Mouse (Mus musculus) embryonic facial prominence, embryonic 14.5 days (tissue): ENCODE data around the gene Nbas. TPM values are rescaled to one million over a fixed set of nuclear protein-coding genes. Genes with fewer than 3 reads are reported as not detected.

Experiments
- ATAC-seq: fragments of 200-750 bp; cut with Nextera tagmentation; 2 replicates; pipeline ENCODE4 v1.8.0; 2017; ENCODE audit warnings: low read depth, moderate number of reproducible peaks, moderate TSS enrichment
- DNase-seq: peaks from one replicate; pipeline ENCODE4 v3.0.0-alpha.2; 2015; ENCODE audit warnings: low spot score
- H3K27ac ChIP-seq: fragments of 300-500 bp; sonication (generic); replicated peaks from 2 replicates; pipeline ENCODE4 v1.5.1; 2014; ENCODE audit warnings: low read depth, mild to moderate bottlenecking, low read length, moderate library complexity
- H3K27me3 ChIP-seq: fragments of 300-500 bp; sonication (generic); replicated peaks from 2 replicates; pipeline ENCODE4 v1.6.1; 2014; ENCODE audit warnings: low read length; ENCODE audit not compliant: control insufficient read depth, insufficient read depth
- H3K36me3 ChIP-seq: fragments of 300-500 bp; sonication (generic); 2 replicates; pipeline ENCODE4 v1.6.1; 2014; ENCODE audit warnings: low read length, mixed read lengths; ENCODE audit not compliant: control insufficient read depth, insufficient read depth
- H3K4me1 ChIP-seq: fragments of 300-500 bp; sonication (generic); 2 replicates; pipeline ENCODE4 v1.6.1; 2014; ENCODE audit warnings: antibody characterized with exemption, low read length; ENCODE audit not compliant: control insufficient read depth, insufficient read depth
- H3K4me2 ChIP-seq: fragments of 300-500 bp; sonication (generic); 2 replicates; pipeline ENCODE4 v1.6.1; 2014; ENCODE audit warnings: low read depth, mild to moderate bottlenecking, low read length, moderate library complexity, mixed read lengths
- H3K4me3 ChIP-seq: fragments of 300-500 bp; sonication (generic); 2 replicates; pipeline ENCODE4 v1.5.1; 2014; ENCODE audit warnings: low read depth, mild to moderate bottlenecking, low read length
- H3K9ac ChIP-seq: fragments of 300-500 bp; sonication (generic); 2 replicates; pipeline ENCODE4 v1.6.1; 2014; ENCODE audit warnings: low read depth, mild to moderate bottlenecking, low read length, moderate library complexity, mixed read lengths
- H3K9me3 ChIP-seq: fragments of 300-500 bp; sonication (generic); 2 replicates; pipeline ENCODE4 v1.6.1; 2016; ENCODE audit warnings: low read length; ENCODE audit not compliant: control insufficient read depth
- WGBS: fragments of 180-500 bp; shearing (Covaris S2); extraction: QIAGEN DNeasy Blood & Tissue Kit; methylation state at CpG from one replicate; pipeline ENCODE4 v1.1.7; 2014; 5-methylcytosine and 5-hydroxymethylcytosine counted together
- polyA plus RNA-seq: library from polyadenylated mRNA; unstranded; fragments of >200 nt; fragmentation: Nextera tagmentation; extraction: Ambion mirVana; gene quantifications from 2 replicates; pipeline ENCODE4 v1.2.1, GENCODE M21; 2014

The Nbas gene
- polyA plus RNA-seq, 1 experiment from 2014 or later: 20.9 TPM

GRCm38 (mm10) chr12:13474881-13475280 is 205.9 kb downstream of the Nbas start:
- H3K27ac ChIP-seq: no peak overlapping the region
- no peak overlapping the region for H3K4me3 ChIP-seq
- no peak overlapping the region for H3K4me2 ChIP-seq
- WGBS: 89% methylated on average over 2 of the region's 2 CpGs
- no peak for DNase-seq
- ATAC-seq: no peak
- H3K9me3 ChIP-seq: no peaks in the 10 kb centered on the region
- no peaks in the 10 kb centered on the region for H3K4me1 ChIP-seq
- H3K9ac ChIP-seq: no peak overlapping the region
- H3K36me3 ChIP-seq: no peaks in the 10 kb centered on the region
- H3K27me3 ChIP-seq: no peaks in the 10 kb centered on the region

- no peak for ATAC-seq
- Histone ChIP-seq H3K4me1 (no peaks in the 10 kb centered on the region), H3K27ac (no peak overlapping the region), H3K27me3 (no peaks in the 10 kb centered on the region), H3K9ac (no peak overlapping the region), H3K9me3 (no peaks in the 10 kb centered on the region), H3K4me3 (no peak overlapping the region), H3K4me2 (no peak overlapping the region), H3K36me3 (0 out of 2 replicates have a peak, but pooled peaks cover 5% of the 10 kb centered on the region)
- DNase-seq: no peak
- 70% methylated on average over 7 of the region's 7 CpGs for WGBS
These were observed 210.2 kb downstream of the Nbas start for GRCm38 (mm10) chr12:13479163-13479562.

- H3K4me1 ChIP-seq: no peaks in the 10 kb centered on the region
- H3K27ac ChIP-seq: no peak overlapping the region; the same call in 1 of the 2 replicates
- 54% methylated on average over 3 of the region's 3 CpGs for WGBS
- H3K4me2 ChIP-seq: no peak overlapping the region
- peak; percentile 31 for DNase-seq
- no peaks in the 10 kb centered on the region for H3K27me3 ChIP-seq
- 0 out of 2 replicates have a peak, but pooled peaks cover 5% of the 10 kb centered on the region for H3K36me3 ChIP-seq
- H3K9ac ChIP-seq: no peak overlapping the region
- no peak overlapping the region for H3K4me3 ChIP-seq
- no peak for ATAC-seq
- H3K9me3 ChIP-seq: no peaks in the 10 kb centered on the region
These were observed 217.3 kb downstream of the Nbas start for GRCm38 (mm10) chr12:13486278-13486677.

GRCm38 (mm10) chr12:13497211-13497610 is 228.3 kb downstream of the Nbas start:
- 87% methylated on average over 6 of the region's 6 CpGs for WGBS
- Histone ChIP-seq H3K9ac (no peak overlapping the region), H3K36me3 (no peaks in the 10 kb centered on the region), H3K27ac (no peak overlapping the region), H3K27me3 (no peaks in the 10 kb centered on the region), H3K9me3 (no peaks in the 10 kb centered on the region), H3K4me2 (no peak overlapping the region), H3K4me1 (no peaks in the 10 kb centered on the region), H3K4me3 (no peak overlapping the region)
- ATAC-seq: no peak
- DNase-seq: no peak

- ATAC-seq: no peak
- 80% methylated on average over 10 of the region's 10 CpGs for WGBS
- Histone ChIP-seq H3K27me3 (no peaks in the 10 kb centered on the region), H3K9me3 (no peaks in the 10 kb centered on the region), H3K4me2 (no peak overlapping the region), H3K4me3 (no peak overlapping the region), H3K27ac (no peak overlapping the region), H3K4me1 (no peaks in the 10 kb centered on the region), H3K9ac (no peak overlapping the region), H3K36me3 (no peaks in the 10 kb centered on the region)
- DNase-seq: no peak
These were observed 230.4 kb downstream of the Nbas start for GRCm38 (mm10) chr12:13499237-13499889.

GRCm38 (mm10) chr12:13500191-13500590 is 231.3 kb downstream of the Nbas start:
- Histone ChIP-seq H3K4me3 (no peak overlapping the region), H3K4me1 (no peaks in the 10 kb centered on the region), H3K9ac (no peak overlapping the region), H3K4me2 (no peak overlapping the region), H3K27me3 (no peaks in the 10 kb centered on the region), H3K36me3 (no peaks in the 10 kb centered on the region), H3K9me3 (no peaks in the 10 kb centered on the region), H3K27ac (no peak overlapping the region)
- DNase-seq (no peak), ATAC-seq (no peak)
- 96% methylated on average over 3 of the region's 3 CpGs for WGBS

GRCm38 (mm10) chr12:13504771-13505444 is 236.0 kb downstream of the Nbas start:
- H3K4me1 ChIP-seq: no peaks in the 10 kb centered on the region
- DNase-seq (no peak), ATAC-seq (no peak)
- H3K4me2 ChIP-seq: no peak overlapping the region
- no peak overlapping the region for H3K27ac ChIP-seq
- H3K27me3 ChIP-seq: no peaks in the 10 kb centered on the region
- H3K9ac ChIP-seq: no peak overlapping the region
- no peaks in the 10 kb centered on the region for H3K36me3 ChIP-seq
- WGBS: 55% methylated on average over 5 of the region's 5 CpGs
- no peak overlapping the region for H3K4me3 ChIP-seq
- H3K9me3 ChIP-seq: no peaks in the 10 kb centered on the region

- no peak overlapping the region for H3K4me3 ChIP-seq
- no peaks in the 10 kb centered on the region for H3K27me3 ChIP-seq
- 19% methylated on average over 1 of the region's 1 CpGs for WGBS
- H3K4me2 ChIP-seq: no peak overlapping the region
- no peak overlapping the region for H3K9ac ChIP-seq
- peaks cover 29% of the 10 kb centered on the region for H3K36me3 ChIP-seq
- no peak overlapping the region for H3K27ac ChIP-seq
- ATAC-seq (no peak), DNase-seq (peak; percentile 66)
- H3K9me3 ChIP-seq: no peaks in the 10 kb centered on the region
- no peaks in the 10 kb centered on the region for H3K4me1 ChIP-seq
These were observed 249.1 kb downstream of the Nbas start for GRCm38 (mm10) chr12:13518082-13518481.

- 94% methylated on average over 6 of the region's 6 CpGs for WGBS
- no peak for DNase-seq
- Histone ChIP-seq H3K27ac (no peak overlapping the region), H3K4me3 (no peak overlapping the region), H3K27me3 (no peaks in the 10 kb centered on the region), H3K4me2 (no peak overlapping the region), H3K36me3 (peaks cover 29% of the 10 kb centered on the region), H3K9ac (no peak overlapping the region), H3K9me3 (no peaks in the 10 kb centered on the region), H3K4me1 (no peaks in the 10 kb centered on the region)
- no peak for ATAC-seq
These were observed 250.5 kb downstream of the Nbas start for GRCm38 (mm10) chr12:13519413-13519812.
